Mouse (Mus musculus) heart, postnatal 0 days (tissue): ENCODE results near the gene Oas1h.

Experiments
- CTCF ChIP-seq: IDR thresholded peaks from 2 replicates; pipeline ENCODE4 v1.5.1; 2016; ENCODE audit warnings: antibody characterized with exemption, control low read depth, low read depth
- EP300 ChIP-seq: IDR thresholded peaks from 2 replicates; pipeline ENCODE4 v1.6.1; 2016; ENCODE audit warnings: antibody characterized with exemption, low read depth

GRCm38 (mm10) chr5:120870782-120871181 lies 9.6 kb downstream of the Oas1h start:
- TF ChIP-seq EP300 (no peak), CTCF (no peak)
